Mouse (Mus musculus) cortical plate, adult 2 months (tissue): ENCODE results near the gene Cdk20.

ENCODE experiments used
- CTCF ChIP-seq: fragments of 200-500 bp; IDR thresholded peaks from 2 replicates; pipeline ENCODE4 v1.5.1; 2011; ENCODE audit warnings: mild to moderate bottlenecking, control low read depth, low read length; ENCODE audit not compliant: insufficient read depth; ENCODE audit errors: extremely low read depth
- POLR2A ChIP-seq: fragments of 200-500 bp; IDR thresholded peaks from 2 replicates; pipeline ENCODE4 v1.6.1; 2011; ENCODE audit warnings: mild to moderate bottlenecking, low read length, control low read depth; ENCODE audit not compliant: insufficient read depth; ENCODE audit errors: extremely low read depth

DNA sequence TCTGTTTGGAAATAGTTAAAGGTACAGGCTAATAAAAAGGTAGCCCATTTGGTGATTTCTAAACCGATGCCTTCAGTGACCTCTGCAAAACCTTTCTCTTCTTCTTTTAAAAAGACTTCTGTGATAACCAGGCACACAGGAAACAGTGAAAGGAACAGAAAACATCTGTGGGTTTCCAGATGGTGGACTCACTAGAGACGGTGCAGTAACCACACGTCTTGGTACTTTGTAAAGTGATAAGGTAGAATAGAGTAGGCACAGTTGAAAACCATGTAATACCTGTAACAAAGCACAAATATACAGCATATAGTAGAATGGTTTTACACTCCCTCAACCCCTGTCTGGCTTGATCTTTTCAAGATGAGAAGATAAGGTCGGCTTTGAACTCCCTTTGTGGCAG, 8.5 kb downstream of the Cdk20 start:
- TF ChIP-seq CTCF = no peak
- TF ChIP-seq POLR2A = no peak
